Mouse (Mus musculus): ENCODE data around the gene Grb10. TPM values are rescaled to one million over a fixed set of nuclear protein-coding genes. Genes with fewer than 3 reads are reported as not detected.

Grb10 gene
- total RNA-seq (2014; fragmentation: Nextera tagmentation) (0.30 TPM in 1 of 2 replicates, not detected in the other), total RNA-seq (2017) (0.29 and 0.33 TPM in 2 replicates), polyA plus RNA-seq (2012) (0.08 TPM in 1 of 2 replicates, not detected in the other)

DNA sequence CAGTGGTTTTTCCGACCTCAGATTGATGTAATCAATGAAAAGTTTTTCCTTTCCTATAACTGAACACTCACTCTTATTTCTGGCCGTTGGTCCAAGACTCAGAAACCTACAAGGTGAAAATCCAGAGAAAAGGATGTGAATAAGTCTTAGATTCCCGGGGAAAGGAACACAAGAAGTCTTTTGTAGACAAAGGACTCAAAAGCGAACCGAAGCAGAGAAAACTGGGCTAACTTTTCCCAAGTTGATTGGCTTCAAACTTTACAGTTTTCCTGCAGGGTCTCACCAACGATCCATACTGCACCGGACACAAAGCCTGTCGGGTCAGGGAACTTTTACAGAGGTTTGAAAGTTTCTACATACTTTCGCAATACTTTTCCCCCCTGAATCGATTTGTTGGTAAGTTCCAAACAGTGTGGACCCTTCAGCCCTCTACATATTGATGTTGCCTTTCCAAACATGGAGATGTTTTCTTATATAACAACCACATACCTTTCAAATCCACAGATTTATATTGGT is at the start of gene Grb10:
TSS of gene Grb10 (minus strand) at position 214 of the 516 bp plus-strand sequence.
- Histone ChIP-seq H3K27me3 (ENCODE audit: insufficient read depth, low read length) (no peaks in the 10 kb centered on the region; the same call in 1 of the 2 replicates), H3K36me3 (replicated peaks) (no peaks in the 10 kb centered on the region), H3K4me1 (ENCODE audit: insufficient read depth, low read depth, low read length) (no peaks in the 10 kb centered on the region), H3K9me3 (replicated peaks) (peaks cover 17% of the 10 kb centered on the region), H3K4me3 (ENCODE audit: low read depth, low read length) (no peak within 1 kb of the TSS)
- ATAC-seq (ENCODE audit: extremely low read depth, insufficient number of reproducible peaks, low FRiP score, poor library complexity, severe bottlenecking) (no peak), DNase-seq (ENCODE audit: low spot score) (no peak)
- no peak for TF ChIP-seq GATA2 (IDR thresholded peaks at IDR 0.05; ENCODE audit: borderline replicate concordance, low read depth, low read length)
- no peak for TF ChIP-seq POLR2AphosphoS5 (IDR thresholded peaks at IDR 0.05; ENCODE audit: insufficient replicate concordance, low read depth, low read length)
- TF ChIP-seq TAL1 (conservative IDR thresholded peaks at IDR 0.05; ENCODE audit: low read depth, low read length) = no peak
- TF ChIP-seq GATA1 (IDR thresholded peaks at IDR 0.05; ENCODE audit: borderline replicate concordance, low read length) = no peak
- TF ChIP-seq CTCF (IDR thresholded peaks at IDR 0.05; ENCODE audit: low read depth, low read length) = no peak

DNA sequence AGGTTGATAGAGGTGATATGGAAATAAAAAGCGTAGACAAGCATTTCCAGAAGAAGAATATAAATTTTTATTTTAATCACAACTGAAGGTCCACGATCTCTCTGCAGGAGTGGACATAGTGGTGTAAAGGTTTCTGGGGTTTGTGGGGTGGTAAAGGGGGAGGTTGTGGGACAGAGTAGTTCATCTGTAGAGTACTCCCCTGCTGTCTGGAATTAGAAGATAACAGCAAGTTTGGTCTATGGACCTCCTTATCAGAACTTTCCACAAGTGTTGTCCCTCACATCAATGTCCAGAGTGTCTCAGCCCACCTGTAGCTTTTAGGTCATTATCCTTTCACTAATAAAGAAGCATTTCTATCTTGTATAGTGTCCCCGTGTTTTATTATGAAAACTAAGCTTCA is 43.2 kb upstream of the Grb10 start:
- Histone ChIP-seq H3K36me3 (replicated peaks) (no peaks in the 10 kb centered on the region), H3K4me3 (ENCODE audit: low read depth, low read length) (no peak overlapping the region), H3K4me1 (ENCODE audit: insufficient read depth, low read depth, low read length) (no peaks in the 10 kb centered on the region), H3K9me3 (replicated peaks) (no peaks in the 10 kb centered on the region), H3K27me3 (ENCODE audit: insufficient read depth, low read length) (no peaks in the 10 kb centered on the region)
- TF ChIP-seq GATA2 (IDR thresholded peaks at IDR 0.05; ENCODE audit: borderline replicate concordance, low read depth, low read length) (no peak), GATA1 (IDR thresholded peaks at IDR 0.05; ENCODE audit: borderline replicate concordance, low read length) (no peak), POLR2AphosphoS5 (IDR thresholded peaks at IDR 0.05; ENCODE audit: insufficient replicate concordance, low read depth, low read length) (no peak), TAL1 (conservative IDR thresholded peaks at IDR 0.05; ENCODE audit: low read depth, low read length) (no peak), CTCF (IDR thresholded peaks at IDR 0.05; ENCODE audit: low read depth, low read length) (no peak)
- ATAC-seq (ENCODE audit: extremely low read depth, insufficient number of reproducible peaks, low FRiP score, poor library complexity, severe bottlenecking) = no peak; the same call in 1 of the 2 replicates
- no peak for DNase-seq (ENCODE audit: low spot score)

DNA sequence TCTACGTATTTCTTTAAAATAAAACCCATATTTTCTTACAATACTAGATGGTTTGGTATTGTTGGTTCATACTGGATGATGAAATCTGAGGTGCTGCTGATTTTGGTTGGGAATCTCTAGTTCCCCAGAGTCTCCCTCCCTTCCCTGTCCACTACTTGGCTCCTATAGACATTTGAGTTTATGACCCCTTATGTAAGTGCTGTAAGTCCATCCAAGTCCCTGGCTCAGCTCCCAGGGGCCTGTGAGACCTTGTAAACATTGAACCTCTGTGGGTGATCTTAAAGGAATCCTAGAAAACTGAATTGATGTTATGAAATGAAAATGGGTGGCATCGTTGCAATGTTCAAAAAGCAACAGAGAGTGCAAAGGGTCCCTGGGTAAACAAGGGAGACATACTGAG is 40.7 kb upstream of the Grb10 start:
- no peak overlapping the region for H3K4me3 ChIP-seq (ENCODE audit: low read depth, low read length)
- DNase-seq (ENCODE audit: low spot score) (no peak), ATAC-seq (ENCODE audit: extremely low read depth, insufficient number of reproducible peaks, low FRiP score, poor library complexity, severe bottlenecking) (no peak)
- no peak for TF ChIP-seq TAL1 (conservative IDR thresholded peaks at IDR 0.05; ENCODE audit: low read depth, low read length)
- TF ChIP-seq GATA2 (IDR thresholded peaks at IDR 0.05; ENCODE audit: borderline replicate concordance, low read depth, low read length) = no peak
- TF ChIP-seq GATA1 (IDR thresholded peaks at IDR 0.05; ENCODE audit: borderline replicate concordance, low read length) = no peak
- no peak for TF ChIP-seq POLR2AphosphoS5 (IDR thresholded peaks at IDR 0.05; ENCODE audit: insufficient replicate concordance, low read depth, low read length)
- no peak for TF ChIP-seq CTCF (IDR thresholded peaks at IDR 0.05; ENCODE audit: low read depth, low read length)
- no peaks in the 10 kb centered on the region for H3K27me3 ChIP-seq (ENCODE audit: insufficient read depth, low read length)
- H3K4me1 ChIP-seq (ENCODE audit: insufficient read depth, low read depth, low read length) = no peaks in the 10 kb centered on the region
- H3K36me3 ChIP-seq (replicated peaks) = no peaks in the 10 kb centered on the region
- H3K9me3 ChIP-seq (replicated peaks) = no peaks in the 10 kb centered on the region

DNA sequence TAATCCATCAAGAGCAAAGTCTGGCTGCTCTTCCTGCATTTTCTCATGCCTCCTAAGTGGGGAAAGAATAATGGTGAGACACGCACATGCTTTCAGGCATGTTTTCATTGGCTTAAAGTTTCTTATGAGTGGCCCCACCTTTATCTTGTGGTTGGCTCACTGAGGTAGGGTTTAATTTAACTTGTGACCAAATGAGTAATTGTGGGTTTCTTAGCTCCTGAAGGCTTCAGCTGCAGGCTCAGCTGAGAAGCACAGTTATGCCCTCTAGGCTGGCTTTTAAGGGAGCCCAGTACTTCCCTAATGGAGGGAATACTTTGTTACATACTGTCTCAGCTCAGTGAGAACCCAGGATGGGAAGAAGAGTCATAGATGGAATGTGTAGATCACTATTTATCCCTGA is 37.0 kb upstream of the Grb10 start:
- no peaks in the 10 kb centered on the region for H3K36me3 ChIP-seq (replicated peaks)
- TF ChIP-seq POLR2AphosphoS5 (IDR thresholded peaks at IDR 0.05; ENCODE audit: insufficient replicate concordance, low read depth, low read length) (no peak), GATA2 (IDR thresholded peaks at IDR 0.05; ENCODE audit: borderline replicate concordance, low read depth, low read length) (no peak), CTCF (IDR thresholded peaks at IDR 0.05; ENCODE audit: low read depth, low read length) (no peak), GATA1 (IDR thresholded peaks at IDR 0.05; ENCODE audit: borderline replicate concordance, low read length) (no peak), TAL1 (conservative IDR thresholded peaks at IDR 0.05; ENCODE audit: low read depth, low read length) (no peak)
- DNase-seq (ENCODE audit: low spot score) = no peak
- no peaks in the 10 kb centered on the region for H3K27me3 ChIP-seq (ENCODE audit: insufficient read depth, low read length)
- ATAC-seq (ENCODE audit: extremely low read depth, insufficient number of reproducible peaks, low FRiP score, poor library complexity, severe bottlenecking) = no peak
- no peaks in the 10 kb centered on the region for H3K4me1 ChIP-seq (ENCODE audit: insufficient read depth, low read depth, low read length)
- H3K9me3 ChIP-seq (replicated peaks) = no peaks in the 10 kb centered on the region
- no peak overlapping the region for H3K4me3 ChIP-seq (ENCODE audit: low read depth, low read length)

DNA sequence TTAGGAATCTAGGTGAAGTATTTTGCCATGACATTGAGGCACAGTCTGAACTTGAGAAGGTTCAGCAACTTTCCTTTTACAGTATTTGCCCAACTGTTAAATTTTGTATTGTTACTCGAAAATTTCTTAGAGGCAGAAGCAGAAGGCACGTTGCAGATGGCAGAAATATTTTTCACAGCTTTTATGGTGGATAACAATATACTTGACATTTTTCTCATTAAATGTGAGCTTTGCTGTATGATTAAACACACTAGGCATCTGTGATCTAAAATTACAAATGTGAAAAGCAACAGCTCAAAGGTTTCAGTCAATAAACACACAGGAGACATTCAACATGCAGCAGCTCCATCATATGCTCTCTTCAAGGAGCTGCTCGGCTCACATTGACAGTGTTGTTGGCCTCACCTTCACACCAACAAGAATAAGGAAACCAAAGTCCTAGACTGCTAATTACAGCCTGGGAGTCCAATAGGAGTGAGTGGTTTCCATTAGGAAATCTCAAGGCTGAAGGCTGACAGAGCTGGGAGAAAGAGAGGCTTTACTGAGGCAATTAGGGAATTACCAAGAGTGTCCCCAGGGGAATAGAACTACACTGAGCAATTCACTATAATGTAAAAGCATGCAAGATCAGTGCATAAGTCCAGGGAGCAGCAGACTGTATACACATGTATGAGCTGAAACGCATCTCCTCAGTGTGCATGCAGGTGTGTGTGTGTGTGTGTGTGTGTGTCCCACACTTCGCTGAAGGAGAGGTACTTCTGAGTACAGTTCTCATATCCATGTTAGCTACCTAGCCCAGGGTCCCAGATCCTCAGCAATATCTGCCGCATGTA is 35.1 kb upstream of the Grb10 start:
- H3K9me3 ChIP-seq (replicated peaks) = no peaks in the 10 kb centered on the region
- DNase-seq (ENCODE audit: low spot score) (no peak), ATAC-seq (ENCODE audit: extremely low read depth, insufficient number of reproducible peaks, low FRiP score, poor library complexity, severe bottlenecking) (no peak)
- no peak overlapping the region for H3K4me3 ChIP-seq (ENCODE audit: low read depth, low read length)
- H3K27me3 ChIP-seq (ENCODE audit: insufficient read depth, low read length) = no peaks in the 10 kb centered on the region
- no peaks in the 10 kb centered on the region for H3K36me3 ChIP-seq (replicated peaks)
- no peaks in the 10 kb centered on the region for H3K4me1 ChIP-seq (ENCODE audit: insufficient read depth, low read depth, low read length)
- TF ChIP-seq POLR2AphosphoS5 (IDR thresholded peaks at IDR 0.05; ENCODE audit: insufficient replicate concordance, low read depth, low read length) (no peak), TAL1 (conservative IDR thresholded peaks at IDR 0.05; ENCODE audit: low read depth, low read length) (no peak), GATA1 (IDR thresholded peaks at IDR 0.05; ENCODE audit: borderline replicate concordance, low read length) (no peak), GATA2 (IDR thresholded peaks at IDR 0.05; ENCODE audit: borderline replicate concordance, low read depth, low read length) (no peak), CTCF (IDR thresholded peaks at IDR 0.05; ENCODE audit: low read depth, low read length) (no peak)

DNA sequence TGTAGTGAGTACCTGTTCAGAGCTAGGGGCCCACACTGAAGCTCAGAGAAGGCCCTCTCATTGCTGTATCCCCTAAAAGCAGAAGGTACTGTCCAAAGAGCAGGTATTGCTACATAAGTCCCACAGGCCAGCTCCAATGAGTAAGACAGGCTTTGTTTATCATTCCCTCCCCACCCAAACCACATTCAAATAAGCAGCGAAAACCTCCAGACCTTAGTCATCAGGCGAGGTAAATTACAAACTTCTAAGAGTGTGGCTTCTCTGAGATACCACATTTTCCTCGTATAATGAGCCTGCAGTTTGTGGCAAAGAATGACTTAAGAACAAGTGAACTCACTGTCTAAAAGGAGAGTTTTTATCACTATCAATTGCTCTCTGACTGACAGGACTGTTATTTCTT is 33.8 kb upstream of the Grb10 start:
- H3K4me3 ChIP-seq (ENCODE audit: low read depth, low read length) = no peak overlapping the region
- H3K4me1 ChIP-seq (ENCODE audit: insufficient read depth, low read depth, low read length) = no peaks in the 10 kb centered on the region
- TF ChIP-seq POLR2AphosphoS5 (IDR thresholded peaks at IDR 0.05; ENCODE audit: insufficient replicate concordance, low read depth, low read length) (no peak), CTCF (IDR thresholded peaks at IDR 0.05; ENCODE audit: low read depth, low read length) (no peak), GATA1 (IDR thresholded peaks at IDR 0.05; ENCODE audit: borderline replicate concordance, low read length) (no peak), GATA2 (IDR thresholded peaks at IDR 0.05; ENCODE audit: borderline replicate concordance, low read depth, low read length) (no peak), TAL1 (conservative IDR thresholded peaks at IDR 0.05; ENCODE audit: low read depth, low read length) (no peak)
- H3K36me3 ChIP-seq (replicated peaks) = no peaks in the 10 kb centered on the region
- ATAC-seq (ENCODE audit: extremely low read depth, insufficient number of reproducible peaks, low FRiP score, poor library complexity, severe bottlenecking) (no peak), DNase-seq (ENCODE audit: low spot score) (no peak)
- no peaks in the 10 kb centered on the region for H3K27me3 ChIP-seq (ENCODE audit: insufficient read depth, low read length)
- no peaks in the 10 kb centered on the region for H3K9me3 ChIP-seq (replicated peaks)
